Mouse (Mus musculus): ENCODE measurements at regions not wholly inside any gene's neighbourhood (a gene's known extent, or its start where the extent isn't known, plus 50 kb on each side); places are given as distances from the start of the nearest gene placed in this dataset.

- peak; percentile 66 for ATAC-seq (replicated peaks; ENCODE audit: insufficient number of reproducible peaks, low FRiP score, low TSS enrichment, poor library complexity, severe bottlenecking)
Measured at GRCm38 (mm10) chr3:52634353-52634752, 366.2 kb downstream of the Foxo1 start.

GRCm38 (mm10) chr3:52633491-52634100, 365.5 kb downstream of the Foxo1 start:
- no peak for ATAC-seq (replicated peaks; ENCODE audit: insufficient number of reproducible peaks, low FRiP score, low TSS enrichment, poor library complexity, severe bottlenecking)

DNA sequence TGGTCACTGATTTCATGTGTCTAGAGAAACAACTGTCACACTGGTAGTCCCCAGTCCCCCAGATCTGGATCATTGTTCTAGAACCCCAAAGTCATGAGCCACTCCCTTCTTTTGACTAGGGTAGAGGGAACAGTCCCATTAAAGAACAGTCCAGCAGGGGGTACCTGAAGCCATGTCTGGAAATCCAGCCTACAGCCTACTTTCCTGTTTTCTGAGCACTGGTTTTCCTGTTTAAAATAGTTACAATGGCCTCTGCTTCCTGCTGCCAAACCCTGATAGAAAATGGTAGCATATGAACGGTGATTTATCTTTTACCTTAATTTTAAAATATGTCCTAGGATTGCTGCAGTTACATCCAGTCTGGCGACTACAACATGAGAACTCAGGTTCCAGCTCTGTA, 364.5 kb downstream of the Foxo1 start:
- ATAC-seq (replicated peaks; ENCODE audit: insufficient number of reproducible peaks, low FRiP score, low TSS enrichment, poor library complexity, severe bottlenecking) = no peak

DNA sequence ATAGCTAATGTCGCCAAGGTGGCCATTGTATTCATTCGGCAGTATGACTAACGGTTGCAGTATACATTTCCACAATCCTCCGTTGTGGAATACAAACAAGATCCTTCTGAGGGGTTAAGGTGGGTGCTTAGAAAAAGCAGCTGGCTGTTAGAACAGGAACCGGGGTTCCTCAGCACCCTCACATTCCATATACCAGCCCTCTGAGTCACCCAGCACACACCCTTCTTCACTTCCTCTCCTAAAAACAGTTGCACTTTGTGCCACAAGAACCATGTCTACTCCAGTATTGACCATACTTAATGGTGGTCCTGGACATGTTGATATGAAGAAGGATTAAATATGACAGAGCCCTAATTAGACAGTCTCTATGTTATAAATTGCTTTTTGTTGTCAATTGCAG, 362.1 kb downstream of the Foxo1 start:
- ATAC-seq (replicated peaks; ENCODE audit: insufficient number of reproducible peaks, low FRiP score, low TSS enrichment, poor library complexity, severe bottlenecking) = peak; percentile 69

GRCm38 (mm10) chr3:52625125-52625524, 357.0 kb downstream of the Foxo1 start:
- no peak for ATAC-seq (replicated peaks; ENCODE audit: insufficient number of reproducible peaks, low FRiP score, low TSS enrichment, poor library complexity, severe bottlenecking)

- ATAC-seq (replicated peaks; ENCODE audit: insufficient number of reproducible peaks, low FRiP score, low TSS enrichment, poor library complexity, severe bottlenecking) = no peak
Measured at GRCm38 (mm10) chr3:52622530-52622929, 354.4 kb downstream of the Foxo1 start.

- no peak for ATAC-seq (replicated peaks; ENCODE audit: insufficient number of reproducible peaks, low FRiP score, low TSS enrichment, poor library complexity, severe bottlenecking)
Measured at GRCm38 (mm10) chr3:52621936-52622335, 353.8 kb downstream of the Foxo1 start.

DNA sequence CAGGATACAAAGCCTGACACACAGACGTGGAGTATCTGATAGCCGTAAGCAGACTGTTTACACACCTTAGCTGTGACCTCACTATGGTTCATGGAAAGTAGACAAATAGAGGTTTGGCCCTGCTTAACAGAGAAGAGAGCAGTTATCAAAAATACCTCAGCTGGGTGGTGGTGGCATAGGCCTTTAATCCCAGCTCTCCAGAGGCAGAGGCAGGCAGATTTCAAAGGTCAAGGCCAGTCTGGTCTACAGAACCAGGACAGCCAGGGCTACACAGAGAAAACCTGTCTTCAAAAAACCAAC, 350.7 kb downstream of the Foxo1 start:
- ATAC-seq (replicated peaks; ENCODE audit: insufficient number of reproducible peaks, low FRiP score, low TSS enrichment, poor library complexity, severe bottlenecking) = no peak

DNA sequence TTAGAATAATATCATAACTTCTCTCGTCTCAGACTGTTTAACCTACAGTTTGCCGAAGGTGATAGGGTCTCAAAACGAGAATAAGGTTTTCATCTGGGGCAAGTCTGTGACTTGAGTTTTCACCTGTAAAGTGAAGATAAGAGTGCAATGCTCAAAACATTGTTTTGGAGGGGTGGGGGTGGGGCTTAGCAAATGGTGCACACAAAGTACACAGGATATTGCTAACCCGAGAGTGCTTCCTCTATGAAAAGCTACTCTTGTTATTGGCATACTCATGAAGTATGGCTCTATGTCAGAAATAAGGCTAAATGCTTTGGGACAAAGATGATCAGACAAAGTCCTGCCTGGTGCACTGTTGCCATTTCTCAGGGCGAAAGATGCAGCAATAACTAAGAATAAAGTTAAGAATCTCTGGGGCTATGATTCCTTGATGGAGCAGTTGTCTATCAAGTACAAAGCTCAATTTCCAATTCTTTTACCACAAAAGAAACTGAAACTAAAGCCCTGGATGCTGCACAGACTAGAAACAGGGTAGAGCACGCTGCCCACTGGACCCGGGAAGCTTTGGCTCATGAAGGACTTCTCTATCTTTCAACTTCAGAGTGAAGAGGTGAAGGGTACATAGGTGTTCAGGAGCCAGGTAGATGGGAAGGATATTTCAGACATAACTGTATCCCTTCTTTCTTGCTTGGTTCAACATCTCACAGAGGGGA, 350.2 kb downstream of the Foxo1 start:
- no peak for ATAC-seq (replicated peaks; ENCODE audit: insufficient number of reproducible peaks, low FRiP score, low TSS enrichment, poor library complexity, severe bottlenecking)

DNA sequence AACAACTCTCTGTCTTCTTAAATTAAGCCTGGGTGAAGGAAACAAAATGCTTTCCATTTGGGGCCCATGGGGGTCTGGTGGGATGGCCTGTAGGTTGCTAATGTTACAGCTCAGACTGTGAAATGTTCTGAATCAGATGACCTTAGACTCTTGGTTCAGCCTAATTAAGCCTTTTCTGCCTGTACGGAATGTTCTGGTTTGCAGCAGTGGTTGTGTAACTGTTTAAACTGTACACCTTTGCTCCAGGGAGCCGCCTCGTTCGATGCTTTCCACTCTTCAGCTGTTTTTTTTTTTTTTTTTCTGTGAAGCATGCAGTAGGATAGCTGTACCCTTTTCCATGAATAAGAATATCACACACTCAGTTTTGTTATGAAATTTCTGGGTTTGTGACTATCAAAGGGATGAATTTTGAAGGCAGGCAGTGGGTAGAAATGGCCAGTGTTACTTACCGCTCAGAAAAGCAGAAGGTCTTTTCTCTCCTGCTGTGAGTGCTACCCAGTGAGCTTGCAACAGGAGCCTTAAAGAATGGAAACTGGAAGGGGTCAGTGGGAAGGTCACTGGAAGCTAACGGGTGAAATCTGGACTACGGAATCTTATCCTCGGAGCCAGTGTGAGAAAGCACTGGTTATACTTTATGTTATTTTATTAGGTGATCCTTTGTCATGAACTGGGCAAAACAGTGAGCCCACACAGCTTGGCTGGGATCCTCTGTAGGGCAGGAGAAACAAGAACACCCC, 349.4 kb downstream of the Foxo1 start:
- ATAC-seq (replicated peaks; ENCODE audit: insufficient number of reproducible peaks, low FRiP score, low TSS enrichment, poor library complexity, severe bottlenecking) = no peak

GRCm38 (mm10) chr3:52611881-52612280, 343.7 kb downstream of the Foxo1 start:
- ATAC-seq (replicated peaks; ENCODE audit: insufficient number of reproducible peaks, low FRiP score, low TSS enrichment, poor library complexity, severe bottlenecking) = no peak

DNA sequence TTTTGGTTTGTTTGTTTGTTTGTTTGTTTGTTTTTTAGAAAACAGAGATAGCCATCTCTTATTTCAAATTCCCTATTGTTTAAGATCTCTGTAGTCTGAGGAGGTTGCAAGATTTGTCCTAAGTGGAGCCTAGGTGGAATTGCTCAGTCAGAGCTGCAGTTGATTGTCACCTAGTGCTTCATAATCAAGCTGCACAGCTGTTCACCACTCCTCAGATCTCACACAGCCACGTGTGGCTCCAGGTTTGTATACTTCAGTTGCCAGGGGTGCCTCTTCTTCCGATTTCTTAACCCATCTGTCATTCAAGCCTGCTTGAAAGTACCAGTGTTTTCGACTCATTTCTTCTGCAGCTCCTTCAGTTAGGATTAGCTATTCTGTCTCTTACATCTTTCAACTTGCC, 342.3 kb downstream of the Foxo1 start:
- ATAC-seq (replicated peaks; ENCODE audit: insufficient number of reproducible peaks, low FRiP score, low TSS enrichment, poor library complexity, severe bottlenecking) = no peak

DNA sequence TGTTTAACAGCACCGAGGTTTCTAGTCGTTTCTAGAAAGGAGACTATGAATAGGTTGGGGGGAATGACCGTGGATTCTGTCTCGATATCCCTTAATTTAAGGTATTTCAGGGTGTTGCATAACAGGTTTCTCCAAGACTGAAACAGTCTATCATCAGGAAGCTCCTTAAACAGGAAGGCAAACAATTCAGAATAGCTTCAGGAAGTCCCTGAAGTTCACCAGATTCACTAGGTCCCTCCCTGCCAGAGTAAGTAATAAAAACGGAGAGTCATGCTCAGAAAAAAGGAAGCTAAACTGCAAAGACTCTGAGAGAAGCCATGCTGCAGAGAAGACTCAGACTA, 339.9 kb downstream of the Foxo1 start:
- no peak for ATAC-seq (replicated peaks; ENCODE audit: insufficient number of reproducible peaks, low FRiP score, low TSS enrichment, poor library complexity, severe bottlenecking)

DNA sequence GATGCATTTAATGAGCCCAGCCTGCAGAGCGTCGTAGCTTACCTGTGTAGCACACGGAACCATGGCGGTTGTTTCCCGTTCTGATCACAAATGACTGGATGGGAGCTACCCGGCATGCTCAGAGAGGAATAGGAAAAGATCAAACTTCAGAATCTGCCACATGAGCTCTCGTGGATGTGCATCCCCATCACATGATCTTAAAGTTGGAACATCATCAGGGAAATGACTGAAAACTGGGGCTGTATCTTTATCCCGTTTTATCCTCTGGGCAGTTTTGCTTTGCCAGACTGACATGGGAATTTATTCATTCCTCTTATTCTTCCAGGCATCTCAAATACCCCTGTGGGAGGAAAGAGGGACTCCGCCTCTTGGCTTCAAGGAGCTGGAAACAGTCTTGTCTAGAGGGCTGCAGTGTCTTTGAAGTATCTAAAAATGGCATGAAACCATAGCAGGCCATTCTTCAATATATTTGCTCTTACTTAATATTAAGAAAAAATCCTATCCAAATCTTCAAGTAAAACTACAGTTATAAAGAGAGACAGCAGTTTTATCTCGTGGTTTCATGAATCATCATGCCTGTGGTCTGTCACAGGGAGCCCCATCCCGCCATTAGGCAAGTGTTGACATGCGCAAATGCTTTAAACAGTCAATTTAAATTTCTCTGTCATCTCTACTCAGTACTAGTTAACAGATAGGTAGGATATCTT, 339.4 kb downstream of the Foxo1 start:
- ATAC-seq (replicated peaks; ENCODE audit: insufficient number of reproducible peaks, low FRiP score, low TSS enrichment, poor library complexity, severe bottlenecking) = no peak

- ATAC-seq (replicated peaks; ENCODE audit: insufficient number of reproducible peaks, low FRiP score, low TSS enrichment, poor library complexity, severe bottlenecking) = no peak
Measured at GRCm38 (mm10) chr3:52605261-52605771, 337.2 kb downstream of the Foxo1 start.

DNA sequence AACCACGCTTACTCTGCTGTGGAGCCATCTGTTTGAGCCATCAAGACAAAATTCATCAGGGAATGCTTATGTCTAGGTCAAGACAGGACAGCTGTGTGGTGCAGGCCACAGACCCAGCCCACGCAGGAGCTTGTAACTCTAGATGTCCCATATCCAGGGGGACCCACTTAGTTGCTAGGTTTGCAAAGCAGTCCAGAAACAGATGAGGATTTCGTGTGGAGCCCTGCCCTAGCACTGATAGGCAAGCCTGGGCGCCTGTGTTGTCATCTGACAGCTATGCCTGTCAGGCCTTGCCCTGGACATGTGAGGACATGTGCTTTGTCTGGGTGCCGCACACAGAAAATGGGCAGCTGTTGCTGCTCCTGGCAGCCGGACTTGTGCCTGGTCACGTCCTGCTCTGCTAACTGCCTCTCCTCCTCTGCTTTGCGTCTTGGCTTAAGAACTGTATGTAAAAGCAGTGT, 335.1 kb downstream of the Foxo1 start:
- no peak for ATAC-seq (replicated peaks; ENCODE audit: insufficient number of reproducible peaks, low FRiP score, low TSS enrichment, poor library complexity, severe bottlenecking)

GRCm38 (mm10) chr3:52601011-52601745, 333.0 kb downstream of the Foxo1 start:
- ATAC-seq (replicated peaks; ENCODE audit: insufficient number of reproducible peaks, low FRiP score, low TSS enrichment, poor library complexity, severe bottlenecking) = no peak

DNA sequence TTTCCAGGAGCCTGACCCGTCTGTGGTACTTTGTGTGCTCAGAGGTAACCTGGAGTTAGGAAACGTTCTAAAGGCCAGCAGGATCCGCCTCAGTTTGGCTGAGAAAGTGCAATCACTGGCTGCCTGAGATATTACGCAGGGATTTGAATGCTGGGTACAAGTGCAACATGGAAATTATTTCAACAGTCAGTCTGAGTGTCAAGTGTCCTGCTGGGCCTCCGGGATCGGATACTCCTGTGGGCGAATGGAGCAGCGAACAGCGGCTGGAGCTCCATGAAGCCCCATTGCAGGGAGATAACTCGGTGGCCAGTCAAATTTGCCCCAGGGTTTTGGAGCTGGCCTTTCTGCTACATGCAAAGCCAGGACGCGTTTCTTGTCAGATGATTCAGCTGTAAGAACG, 332.4 kb downstream of the Foxo1 start:
- no peak for ATAC-seq (replicated peaks; ENCODE audit: insufficient number of reproducible peaks, low FRiP score, low TSS enrichment, poor library complexity, severe bottlenecking)

GRCm38 (mm10) chr3:52600146-52600545, 332.0 kb downstream of the Foxo1 start:
- no peak for ATAC-seq (replicated peaks; ENCODE audit: insufficient number of reproducible peaks, low FRiP score, low TSS enrichment, poor library complexity, severe bottlenecking)
